Mouse (Mus musculus): ENCODE results near the gene Frs2. TPM values are rescaled to one million over a fixed set of nuclear protein-coding genes. Genes with fewer than 3 reads are reported as not detected.
"Not testable (repeated sequence)": the region's sequence is repeated elsewhere in the genome, so short reads cannot be mapped to it uniquely, and the experiment has no call there.

Gene Frs2
- total RNA-seq, 4 experiments from 2014 or later = 36.9 to 39.4 (median 38.6) TPM

DNA sequence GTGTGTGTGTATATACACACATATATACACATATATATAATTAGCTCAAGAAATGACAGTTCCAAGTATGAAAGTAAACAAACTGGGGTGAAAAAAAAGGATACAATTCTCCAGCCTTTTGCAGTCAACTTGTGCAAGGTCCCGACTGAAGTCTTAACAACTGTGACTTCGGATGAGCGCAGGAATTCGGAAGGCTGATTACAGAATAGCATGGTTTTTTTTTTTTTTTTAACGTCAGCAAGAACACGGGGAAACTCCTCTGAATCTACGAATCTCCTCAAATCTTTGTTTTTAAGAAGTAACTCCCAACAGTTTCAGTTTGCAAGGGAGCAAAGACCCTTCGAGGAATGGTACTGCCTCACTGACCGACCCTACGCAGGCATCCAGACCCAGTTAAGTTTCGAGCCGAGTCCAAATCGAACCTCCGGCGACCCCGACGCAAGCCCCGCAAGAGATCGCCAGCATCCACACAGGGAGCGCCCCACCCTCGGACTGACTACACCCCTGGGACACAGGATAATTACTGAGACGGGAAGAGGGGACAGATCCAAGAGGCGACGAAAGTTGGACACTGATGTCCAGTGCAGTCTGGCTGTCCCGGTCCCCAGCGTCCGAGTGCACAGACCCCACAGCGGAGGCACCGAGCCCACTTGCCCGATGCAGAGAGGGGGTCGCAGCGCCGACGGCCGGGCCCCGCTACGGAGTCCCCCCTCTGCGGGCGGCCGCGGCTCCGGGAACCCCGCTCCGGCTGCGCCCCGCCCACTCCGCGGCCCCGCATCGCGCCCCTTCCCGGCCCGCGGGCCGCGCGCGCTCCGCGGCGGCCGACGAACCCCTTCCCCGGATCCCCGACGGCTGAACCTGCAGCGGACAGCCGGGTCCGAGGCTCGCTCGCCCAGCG, 622 bp downstream of the Frs2 start:
- DNase-seq (ENCODE audit: low spot score in 2 of 2) = no peak

DNA sequence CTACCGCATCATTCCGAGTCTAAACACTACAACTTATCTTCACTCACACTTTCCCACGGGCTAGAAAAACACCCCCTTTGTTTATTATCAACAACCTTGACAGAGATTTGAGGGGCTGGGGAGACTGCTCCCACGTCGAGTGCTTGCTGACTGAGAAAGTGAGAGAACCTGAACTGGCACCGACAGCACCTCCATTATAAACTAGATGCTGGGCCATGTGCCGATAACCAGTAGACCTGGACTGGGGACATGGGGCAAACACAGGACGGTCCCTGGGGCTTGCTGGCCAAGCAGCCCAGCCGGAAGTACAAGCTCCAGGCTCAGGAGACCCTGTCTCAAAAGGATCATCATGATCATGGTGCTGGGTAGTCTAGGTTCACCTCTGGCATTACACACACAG, 1.9 kb downstream of the Frs2 start:
- no peak for DNase-seq (ENCODE audit: low spot score in 2 of 2)

- DNase-seq (ENCODE audit: low spot score in 2 of 2) = no peak
Observed at GRCm38 (mm10) chr10:117145546-117146265, 2.6 kb downstream of the Frs2 start.

GRCm38 (mm10) chr10:117144628-117145027, 3.7 kb downstream of the Frs2 start:
- DNase-seq (ENCODE audit: low spot score in 2 of 2) = no peak

GRCm38 (mm10) chr10:117144071-117144470, 4.3 kb downstream of the Frs2 start:
- no peak for DNase-seq (ENCODE audit: low spot score in 2 of 2)

- DNase-seq (ENCODE audit: low spot score in 2 of 2) = no peak
Observed at GRCm38 (mm10) chr10:117143311-117143710, 5.0 kb downstream of the Frs2 start.

- DNase-seq (ENCODE audit: low spot score in 2 of 2) = no peak
Observed at GRCm38 (mm10) chr10:117141939-117142552, 6.3 kb downstream of the Frs2 start.

DNA sequence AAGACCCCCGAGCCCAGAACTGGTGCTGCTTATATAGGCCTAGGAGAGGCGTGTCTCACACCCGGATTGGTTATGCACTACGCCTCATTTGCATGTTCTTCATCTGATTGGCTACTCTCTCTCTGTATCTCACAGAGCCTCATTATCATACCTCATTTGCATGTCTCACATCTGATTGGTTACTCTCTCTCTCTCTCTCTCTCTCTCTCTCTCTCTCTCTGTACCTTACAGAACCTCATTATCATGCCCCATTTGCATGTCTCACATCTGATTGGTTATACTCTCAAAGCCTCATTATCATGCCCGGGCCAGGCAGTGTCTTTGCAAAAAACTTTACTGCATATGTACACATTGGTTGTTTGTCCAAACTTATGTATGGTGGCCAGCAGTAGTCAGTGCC, 16.8 kb downstream of the Frs2 start:
- DNase-seq (ENCODE audit: low spot score in 2 of 2) = not testable (repeated sequence)

DNA sequence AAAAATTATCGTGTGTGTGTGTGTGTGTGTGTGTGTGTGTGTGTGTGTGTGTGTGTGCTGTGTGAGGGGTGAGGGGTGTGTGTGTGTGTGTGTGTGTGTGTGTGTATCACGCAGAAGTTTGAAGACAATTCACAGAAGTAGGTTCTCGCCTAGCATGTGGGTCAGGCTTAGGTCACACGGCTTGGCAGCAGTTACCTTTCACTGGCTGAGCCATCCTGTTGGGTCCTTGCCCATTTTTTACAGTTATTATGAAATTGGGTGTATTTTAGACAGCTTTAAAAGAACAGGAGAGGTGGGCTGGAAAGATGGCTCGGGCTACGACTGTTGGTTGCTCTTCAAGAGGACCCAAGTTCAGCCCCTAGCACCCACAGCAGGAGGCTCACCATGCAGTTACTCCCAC, 18.3 kb downstream of the Frs2 start:
- no peak for DNase-seq (ENCODE audit: low spot score in 2 of 2)

GRCm38 (mm10) chr10:117128693-117129092, 19.6 kb downstream of the Frs2 start:
- DNase-seq (ENCODE audit: low spot score in 2 of 2) = no peak

DNA sequence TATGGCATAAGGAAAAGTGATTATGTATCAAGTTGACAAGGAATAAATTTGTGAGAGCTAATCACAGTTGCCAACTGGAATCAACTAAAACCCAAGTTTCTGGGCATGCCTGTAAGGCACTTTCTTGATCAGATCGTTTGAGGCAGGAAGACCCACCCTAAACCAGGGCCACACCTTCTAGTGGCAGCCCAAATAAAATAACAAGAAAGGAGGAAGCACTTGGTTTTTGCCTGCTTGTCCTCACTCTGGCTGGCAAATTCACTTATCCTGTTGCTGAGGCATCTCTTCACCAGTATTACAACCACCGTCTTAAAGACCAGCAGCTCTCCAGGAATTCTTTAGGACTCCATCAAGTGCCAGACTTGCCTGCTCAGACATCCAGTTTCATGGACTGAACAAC, 20.9 kb downstream of the Frs2 start:
- DNase-seq (ENCODE audit: low spot score in 2 of 2) = no peak

DNA sequence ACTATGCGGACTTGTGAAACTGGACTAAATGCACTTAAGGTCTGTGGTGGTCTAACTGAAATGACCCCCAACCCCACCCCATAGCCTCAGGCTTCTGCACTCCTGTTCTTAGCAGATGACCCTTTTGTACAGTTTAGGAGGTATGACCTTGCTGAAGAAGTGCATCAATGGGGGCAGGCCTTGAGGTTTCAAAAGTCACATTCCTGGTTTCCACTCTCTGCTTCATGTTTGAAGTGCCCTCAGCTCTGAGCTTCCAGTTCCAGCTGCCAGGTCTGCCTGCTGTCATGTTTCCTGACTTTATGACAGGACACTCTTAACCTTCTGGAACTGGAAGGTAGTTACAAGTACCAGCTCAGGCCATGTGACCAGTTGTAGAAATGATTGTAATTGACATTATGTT, 21.6 kb downstream of the Frs2 start:
- no peak for DNase-seq (ENCODE audit: low spot score in 2 of 2)

DNA sequence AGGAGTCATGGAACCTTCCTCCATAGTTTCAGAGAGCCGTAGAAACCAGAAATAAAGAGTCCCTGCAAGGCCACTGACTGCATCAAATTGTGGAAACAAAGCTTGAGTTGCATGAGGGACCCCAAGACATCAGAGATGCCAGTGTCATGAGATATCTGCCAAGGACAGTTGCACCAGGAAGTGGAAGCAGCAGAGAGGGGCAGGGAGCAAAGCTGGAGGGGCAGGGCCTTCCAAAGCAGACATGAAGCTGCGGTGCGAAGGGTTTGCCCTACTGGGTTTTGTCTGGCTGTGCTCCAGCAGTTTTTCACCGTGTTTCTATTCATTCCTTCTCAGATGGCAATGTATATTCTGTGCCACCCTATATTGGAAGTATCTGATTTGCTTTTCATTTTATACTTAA, 22.1 kb downstream of the Frs2 start:
- DNase-seq (ENCODE audit: low spot score in 2 of 2) = no peak

DNA sequence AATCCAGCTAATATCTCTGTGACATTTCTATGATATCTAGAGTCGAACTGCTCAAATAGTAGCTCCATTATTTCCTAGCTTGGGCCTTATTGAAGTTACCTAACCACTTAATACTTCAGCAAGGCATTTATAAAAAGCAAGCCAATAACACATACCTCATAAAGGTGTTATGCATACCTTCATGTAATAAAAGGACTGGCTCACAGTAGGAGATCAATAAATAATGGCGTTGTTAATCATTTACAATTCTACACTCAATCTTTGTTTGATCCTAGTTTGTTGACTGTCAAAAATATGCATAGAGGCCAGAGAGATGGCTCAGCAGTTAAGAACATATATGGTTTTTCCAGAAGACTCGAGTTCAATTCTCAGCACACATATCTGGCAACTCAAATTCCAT, 26.9 kb downstream of the Frs2 start:
- DNase-seq (ENCODE audit: low spot score in 2 of 2) = no peak

- DNase-seq (ENCODE audit: low spot score in 2 of 2) = no peak
Observed at GRCm38 (mm10) chr10:117120051-117120666, 28.2 kb downstream of the Frs2 start.

GRCm38 (mm10) chr10:117119531-117119930, 28.8 kb downstream of the Frs2 start:
- DNase-seq (ENCODE audit: low spot score in 2 of 2) = no peak

GRCm38 (mm10) chr10:117118421-117118831, 29.9 kb downstream of the Frs2 start:
- DNase-seq (ENCODE audit: low spot score in 2 of 2) = no peak

GRCm38 (mm10) chr10:117115652-117116051, 32.7 kb downstream of the Frs2 start:
- no peak for DNase-seq (ENCODE audit: low spot score in 2 of 2)

- no peak for DNase-seq (ENCODE audit: low spot score in 2 of 2)
Observed at GRCm38 (mm10) chr10:117112545-117112944, 35.8 kb downstream of the Frs2 start.

GRCm38 (mm10) chr10:117111455-117111854, 36.9 kb downstream of the Frs2 start:
- no peak for DNase-seq (ENCODE audit: low spot score in 2 of 2)

DNA sequence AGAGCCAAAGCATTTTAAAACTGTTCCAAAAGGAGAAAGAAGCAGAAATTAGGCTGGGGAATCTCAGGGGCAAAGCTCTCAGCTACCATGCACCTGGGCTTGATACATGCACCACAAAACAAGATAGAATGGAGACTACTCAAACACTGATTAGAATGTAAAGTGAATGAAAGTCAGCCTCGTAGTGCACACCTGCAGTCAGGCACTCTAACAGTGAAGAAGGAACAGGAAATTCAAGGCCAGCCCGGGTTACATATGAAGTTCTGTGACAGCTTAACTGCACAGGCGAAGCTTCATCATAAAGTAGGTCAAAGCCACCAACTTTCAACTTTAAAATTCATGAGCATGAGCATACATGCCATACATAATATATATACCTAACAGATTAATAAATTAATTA, 38.1 kb downstream of the Frs2 start:
- DNase-seq (ENCODE audit: low spot score in 2 of 2) = no peak

- DNase-seq (ENCODE audit: low spot score in 2 of 2) = no peak
Observed at GRCm38 (mm10) chr10:117106686-117107085, 41.6 kb downstream of the Frs2 start.
